Mouse (Mus musculus): ENCODE measurements around the gene Gcnt7. TPM values are rescaled to one million over a fixed set of nuclear protein-coding genes. Genes with fewer than 3 reads are reported as not detected.

The Gcnt7 gene
- total and polyA plus RNA-seq, 2 experiments from 2014 or later = 0.25 TPM; not detected in 1

- peaks cover 58% of the 10 kb centered on the region for H3K36me3 ChIP-seq (replicated peaks; ENCODE audit: control insufficient read depth, insufficient read depth, low read length)
- no peak overlapping the region for H3K4me3 ChIP-seq (ENCODE audit: low read depth, low read length)
- no peak for TF ChIP-seq CTCF (IDR thresholded peaks at IDR 0.05; ENCODE audit: low read depth)
- no peak for TF ChIP-seq EP300 (IDR thresholded peaks at IDR 0.05; ENCODE audit: low read depth)
- no peak overlapping the region for H3K9ac ChIP-seq (replicated peaks; ENCODE audit: low read depth, low read length)
- no peak overlapping the region for H3K4me2 ChIP-seq (ENCODE audit: low read depth, low read length)
- WGBS = 78% methylated on average over 11 of the region's 11 CpGs
- peak; percentile 8; the same call in 1 of the 2 replicates for ATAC-seq (ENCODE audit: insufficient read depth, low read depth)
- H3K9me3 ChIP-seq (replicated peaks; ENCODE audit: control insufficient read depth, low read length) = no peaks in the 10 kb centered on the region
- H3K27ac ChIP-seq (ENCODE audit: low read depth) = no peak overlapping the region
- no peaks in the 10 kb centered on the region for H3K4me1 ChIP-seq (ENCODE audit: control insufficient read depth, insufficient read depth)
- DNase-seq (ENCODE audit: low spot score) = no peak
- H3K27me3 ChIP-seq (ENCODE audit: control insufficient read depth, insufficient read depth, low read length) = no peaks in the 10 kb centered on the region
Observed at GRCm38 (mm10) chr2:172468346-172468819, 10.0 kb upstream of the Gcnt7 start.

- Histone ChIP-seq H3K27ac (ENCODE audit: low read depth) (no peak overlapping the region), H3K9me3 (replicated peaks; ENCODE audit: control insufficient read depth, low read length) (no peaks in the 10 kb centered on the region), H3K9ac (replicated peaks; ENCODE audit: low read depth, low read length) (no peak overlapping the region), H3K4me2 (ENCODE audit: low read depth, low read length) (no peak overlapping the region), H3K36me3 (replicated peaks; ENCODE audit: control insufficient read depth, insufficient read depth, low read length) (peaks cover 67% of the 10 kb centered on the region), H3K4me3 (ENCODE audit: low read depth, low read length) (no peak overlapping the region), H3K27me3 (ENCODE audit: control insufficient read depth, insufficient read depth, low read length) (no peaks in the 10 kb centered on the region), H3K4me1 (ENCODE audit: control insufficient read depth, insufficient read depth) (no peaks in the 10 kb centered on the region)
- DNase-seq (ENCODE audit: low spot score) (no peak), ATAC-seq (ENCODE audit: insufficient read depth, low read depth) (no peak)
- 96% methylated on average over 5 of the region's 5 CpGs for WGBS
- no peak for TF ChIP-seq CTCF (IDR thresholded peaks at IDR 0.05; ENCODE audit: low read depth)
Observed at GRCm38 (mm10) chr2:172467206-172467605, 8.8 kb upstream of the Gcnt7 start.

GRCm38 (mm10) chr2:172466427-172467132 lies 8.2 kb upstream of the Gcnt7 start:
- no peak overlapping the region for H3K27ac ChIP-seq (ENCODE audit: low read depth)
- TF ChIP-seq CTCF (IDR thresholded peaks at IDR 0.05; ENCODE audit: low read depth) (no peak), EP300 (IDR thresholded peaks at IDR 0.05; ENCODE audit: low read depth) (no peak)
- DNase-seq (ENCODE audit: low spot score) (no peak), ATAC-seq (ENCODE audit: insufficient read depth, low read depth) (no peak)
- no peak overlapping the region for H3K4me2 ChIP-seq (ENCODE audit: low read depth, low read length)
- H3K27me3 ChIP-seq (ENCODE audit: control insufficient read depth, insufficient read depth, low read length) = no peaks in the 10 kb centered on the region
- H3K4me1 ChIP-seq (ENCODE audit: control insufficient read depth, insufficient read depth) = no peaks in the 10 kb centered on the region
- no peaks in the 10 kb centered on the region for H3K9me3 ChIP-seq (replicated peaks; ENCODE audit: control insufficient read depth, low read length)
- 86% methylated on average over 11 of the region's 11 CpGs for WGBS
- peaks cover 73% of the 10 kb centered on the region for H3K36me3 ChIP-seq (replicated peaks; ENCODE audit: control insufficient read depth, insufficient read depth, low read length)
- H3K4me3 ChIP-seq (ENCODE audit: low read depth, low read length) = no peak overlapping the region
- H3K9ac ChIP-seq (replicated peaks; ENCODE audit: low read depth, low read length) = no peak overlapping the region

GRCm38 (mm10) chr2:172462813-172463212 lies 4.4 kb upstream of the Gcnt7 start:
- Histone ChIP-seq H3K9me3 (replicated peaks; ENCODE audit: control insufficient read depth, low read length) (no peaks in the 10 kb centered on the region), H3K36me3 (replicated peaks; ENCODE audit: control insufficient read depth, insufficient read depth, low read length) (peaks cover 60% of the 10 kb centered on the region), H3K4me2 (ENCODE audit: low read depth, low read length) (no peak overlapping the region), H3K4me1 (ENCODE audit: control insufficient read depth, insufficient read depth) (no peaks in the 10 kb centered on the region), H3K9ac (replicated peaks; ENCODE audit: low read depth, low read length) (no peak overlapping the region), H3K27ac (ENCODE audit: low read depth) (no peak overlapping the region), H3K27me3 (ENCODE audit: control insufficient read depth, insufficient read depth, low read length) (no peaks in the 10 kb centered on the region), H3K4me3 (ENCODE audit: low read depth, low read length) (no peak overlapping the region)
- WGBS = 86% methylated on average over 4 of the region's 4 CpGs
- ATAC-seq (ENCODE audit: insufficient read depth, low read depth) = no peak
- DNase-seq (ENCODE audit: low spot score) = no peak
- TF ChIP-seq EP300 (IDR thresholded peaks at IDR 0.05; ENCODE audit: low read depth) (no peak), CTCF (IDR thresholded peaks at IDR 0.05; ENCODE audit: low read depth) (no peak)

GRCm38 (mm10) chr2:172460647-172461046 lies 2.3 kb upstream of the Gcnt7 start:
- ATAC-seq (ENCODE audit: insufficient read depth, low read depth) (no peak), DNase-seq (ENCODE audit: low spot score) (no peak)
- Histone ChIP-seq H3K9ac (replicated peaks; ENCODE audit: low read depth, low read length) (no peak overlapping the region), H3K4me1 (ENCODE audit: control insufficient read depth, insufficient read depth) (no peaks in the 10 kb centered on the region), H3K27me3 (ENCODE audit: control insufficient read depth, insufficient read depth, low read length) (no peaks in the 10 kb centered on the region), H3K9me3 (replicated peaks; ENCODE audit: control insufficient read depth, low read length) (no peaks in the 10 kb centered on the region), H3K4me2 (ENCODE audit: low read depth, low read length) (no peak overlapping the region), H3K4me3 (ENCODE audit: low read depth, low read length) (no peak overlapping the region), H3K27ac (ENCODE audit: low read depth) (no peak overlapping the region), H3K36me3 (replicated peaks; ENCODE audit: control insufficient read depth, insufficient read depth, low read length) (peaks cover 55% of the 10 kb centered on the region)
- TF ChIP-seq EP300 (IDR thresholded peaks at IDR 0.05; ENCODE audit: low read depth) (no peak), CTCF (IDR thresholded peaks at IDR 0.05; ENCODE audit: low read depth) (no peak)
- whole genome bisulfite sequencing = 67% methylated on average over 2 of the region's 2 CpGs

GRCm38 (mm10) chr2:172452458-172452857 lies 5.9 kb downstream of the Gcnt7 start:
- H3K36me3 ChIP-seq (replicated peaks; ENCODE audit: control insufficient read depth, insufficient read depth, low read length) = peaks cover 75% of the 10 kb centered on the region
- no peaks in the 10 kb centered on the region for H3K9me3 ChIP-seq (replicated peaks; ENCODE audit: control insufficient read depth, low read length)
- no peak overlapping the region for H3K4me2 ChIP-seq (ENCODE audit: low read depth, low read length)
- no peak overlapping the region for H3K9ac ChIP-seq (replicated peaks; ENCODE audit: low read depth, low read length)
- ATAC-seq (ENCODE audit: insufficient read depth, low read depth) (no peak), DNase-seq (ENCODE audit: low spot score) (no peak)
- H3K27me3 ChIP-seq (ENCODE audit: control insufficient read depth, insufficient read depth, low read length) = no peaks in the 10 kb centered on the region
- 91% methylated on average over 10 of the region's 10 CpGs for WGBS
- no peak for TF ChIP-seq EP300 (IDR thresholded peaks at IDR 0.05; ENCODE audit: low read depth)
- TF ChIP-seq CTCF (IDR thresholded peaks at IDR 0.05; ENCODE audit: low read depth) = no peak
- no peak overlapping the region for H3K27ac ChIP-seq (ENCODE audit: low read depth)
- H3K4me1 ChIP-seq (ENCODE audit: control insufficient read depth, insufficient read depth) = no peaks in the 10 kb centered on the region
- no peak overlapping the region for H3K4me3 ChIP-seq (ENCODE audit: low read depth, low read length)
